Mouse (Mus musculus) C2C12 (cell line): ENCODE data around the gene Nsd1.

Source experiments
- CEBPB ChIP-seq: IDR thresholded peaks from one replicate; pipeline ENCODE4 v1.6.1; 2011; ENCODE audit warnings: low read depth, mild to moderate bottlenecking, control low read depth, moderate library complexity
- CTCF ChIP-seq: IDR thresholded peaks from one replicate; pipeline ENCODE4 v1.5.1; 2011; ENCODE audit not compliant: control insufficient read depth, insufficient read depth, insufficient read length
- FOSL1 ChIP-seq: IDR thresholded peaks from one replicate; pipeline ENCODE4 v1.8.0; 2011; ENCODE audit warnings: mild to moderate bottlenecking, low read length; ENCODE audit not compliant: poor library complexity, insufficient read depth, severe bottlenecking
- MAX ChIP-seq: IDR thresholded peaks from one replicate; pipeline ENCODE4 v1.6.1; 2011; ENCODE audit warnings: mild to moderate bottlenecking, control low read depth
- MYOD1 ChIP-seq: IDR thresholded peaks from one replicate; pipeline ENCODE4 v1.6.1; 2011; ENCODE audit warnings: low read depth; ENCODE audit not compliant: control insufficient read depth, insufficient read length
- MYOG ChIP-seq: IDR thresholded peaks from one replicate; pipeline ENCODE4 v1.6.1; 2011; ENCODE audit not compliant: control insufficient read depth, insufficient read length; ENCODE audit errors: extremely low read depth
- USF1 ChIP-seq: IDR thresholded peaks from one replicate; pipeline ENCODE4 v1.6.1; 2011; ENCODE audit warnings: low read depth, mild to moderate bottlenecking, control low read depth, moderate library complexity

- TF ChIP-seq MAX (no peak), CTCF (no peak), USF1 (no peak), FOSL1 (no peak), MYOG (no peak), MYOD1 (no peak), CEBPB (no peak)
Measured at GRCm38 (mm10) chr13:55167798-55168197, 41.8 kb upstream of the Nsd1 start.
